Mouse (Mus musculus): ENCODE data around the gene Tmprss15.

Gene Tmprss15

GRCm38 (mm10) chr16:78931287-78932025 is 159.4 kb downstream of the Tmprss15 start:
- in situ Hi-C loops (cut with MboI; ENCODE audit: low pct_unique_long_range_greater_than_20kb in 1 of 2, low sequenced_read_pairs in 2 of 2, unreplicated experiment in 1 of 2), result loop anchor here in 1 of 2 experiments (25.0 kb wide), 1 partner anchor 244 kb away; no protein-coding TSS in a partner anchor

GRCm38 (mm10) chr16:78930382-78931286 is 160.3 kb downstream of the Tmprss15 start, which contains the start of gene Chodl:
Gene Chodl, plus strand, starts transcription at chr16:78930948.
- in situ Hi-C loops (cut with MboI; ENCODE audit: low pct_unique_long_range_greater_than_20kb in 1 of 2, low sequenced_read_pairs in 2 of 2, unreplicated experiment in 1 of 2), result loop anchor here in 1 of 2 experiments (25.0 kb wide), 1 partner anchor 243 kb away; no protein-coding TSS in a partner anchor

- in situ Hi-C loops (cut with MboI; ENCODE audit: low pct_unique_long_range_greater_than_20kb in 1 of 2, low sequenced_read_pairs in 2 of 2, unreplicated experiment in 1 of 2), result no loop called here
Observed at GRCm38 (mm10) chr16:78922644-78923043, 168.3 kb downstream of the Tmprss15 start.

Data from mouse embryonic stem cell (cell line).